Mouse (Mus musculus) erythroblast, embryonic 14.5 days (primary cell): ENCODE data around the gene Exoc4. TPM values are rescaled to one million over a fixed set of nuclear protein-coding genes. Genes with fewer than 3 reads are reported as not detected.

Experiments used
- H3K27me3 ChIP-seq: 2 replicates; pipeline ENCODE4 v1.6.1; 2012; ENCODE audit warnings: inconsistent platforms; ENCODE audit not compliant: control insufficient read depth
- H3K36me3 ChIP-seq: 2 replicates; pipeline ENCODE4 v1.6.1; 2012; ENCODE audit warnings: mild to moderate bottlenecking, inconsistent platforms; ENCODE audit not compliant: control insufficient read depth
- H3K4me1 ChIP-seq: 2 replicates; pipeline ENCODE4 v1.6.1; 2012; ENCODE audit warnings: inconsistent platforms; ENCODE audit not compliant: control insufficient read depth
- H3K4me3 ChIP-seq: replicated peaks from 2 replicates; pipeline ENCODE3; 2012; ENCODE audit warnings: moderate library complexity, mild to moderate bottlenecking, inconsistent platforms
- H3K9me3 ChIP-seq: 2 replicates; pipeline ENCODE4 v1.6.1; 2012; ENCODE audit warnings: low read length, inconsistent platforms, mixed read lengths; ENCODE audit not compliant: control insufficient read depth
- GATA1 ChIP-seq: IDR thresholded peaks from 2 replicates; pipeline ENCODE4 v1.6.1; 2012; ENCODE audit warnings: low read length, inconsistent platforms, mixed read lengths
- TAL1 ChIP-seq: IDR thresholded peaks from 3 replicates; pipeline ENCODE4 v1.6.1; 2012; ENCODE audit warnings: low read length, inconsistent platforms, mixed read lengths
- polyA plus RNA-seq: library from polyadenylated mRNA; stranded (reverse); fragments of >175 nt; gene quantifications from 2 replicates; pipeline ENCODE4 v1.2.3, GENCODE M21; 2012

Exoc4 gene
- polyA plus RNA-seq, 1 experiment: 0.65 TPM

DNA sequence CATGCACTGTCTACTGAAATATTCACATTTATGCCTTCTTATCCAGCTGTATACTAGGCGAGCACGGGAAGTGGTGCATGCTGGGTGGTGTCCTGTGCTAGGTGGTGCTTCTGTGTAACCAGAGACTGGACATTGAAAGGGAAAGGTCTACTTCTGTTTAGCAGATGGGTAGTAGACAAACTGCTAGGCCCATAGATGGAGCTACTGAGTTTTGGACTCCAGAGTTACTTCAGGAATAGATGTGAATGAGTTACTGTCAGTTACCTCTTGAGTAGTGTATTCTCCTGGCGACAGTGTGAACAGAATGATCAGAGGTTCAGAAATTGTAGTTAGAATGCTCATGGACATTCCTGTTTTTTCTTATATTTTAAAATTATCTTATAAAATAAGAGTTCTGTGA is 48.7 kb downstream of the Exoc4 start:
- TF ChIP-seq GATA1 (no peak), TAL1 (no peak)

DNA sequence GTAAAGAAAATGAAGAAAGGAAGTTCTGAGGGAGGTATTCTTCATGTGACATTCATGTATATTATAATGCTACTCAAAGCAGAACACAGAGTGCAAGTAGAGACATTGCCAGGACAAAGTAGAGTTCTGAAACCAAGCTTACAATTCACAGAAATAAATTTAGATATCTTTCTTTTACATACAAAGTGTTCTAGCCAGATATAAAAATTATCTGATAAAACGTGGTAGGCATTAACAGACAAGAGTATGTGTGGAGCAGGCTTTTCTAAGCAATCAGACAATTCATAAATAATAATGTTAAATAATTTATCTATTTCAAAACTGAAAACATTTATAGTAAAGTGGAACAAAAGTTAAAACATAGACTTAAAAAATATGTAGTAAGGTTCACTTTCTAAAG is 49.9 kb downstream of the Exoc4 start:
- H3K9me3 ChIP-seq: no peaks in the 10 kb centered on the region
- peaks cover 31% of the 10 kb centered on the region for H3K36me3 ChIP-seq
- peaks cover 22% of the 10 kb centered on the region for H3K4me1 ChIP-seq
- H3K4me3 ChIP-seq: no peak overlapping the region
- H3K27me3 ChIP-seq: no peaks in the 10 kb centered on the region
- TF ChIP-seq TAL1 (no peak), GATA1 (no peak)

More for the DNA sequence above, 48.7 kb downstream of the Exoc4 start:
- Histone ChIP-seq H3K36me3 (peaks cover 21% of the 10 kb centered on the region), H3K4me3 (no peak overlapping the region), H3K27me3 (no peaks in the 10 kb centered on the region), H3K9me3 (no peaks in the 10 kb centered on the region), H3K4me1 (peaks cover 22% of the 10 kb centered on the region)

DNA sequence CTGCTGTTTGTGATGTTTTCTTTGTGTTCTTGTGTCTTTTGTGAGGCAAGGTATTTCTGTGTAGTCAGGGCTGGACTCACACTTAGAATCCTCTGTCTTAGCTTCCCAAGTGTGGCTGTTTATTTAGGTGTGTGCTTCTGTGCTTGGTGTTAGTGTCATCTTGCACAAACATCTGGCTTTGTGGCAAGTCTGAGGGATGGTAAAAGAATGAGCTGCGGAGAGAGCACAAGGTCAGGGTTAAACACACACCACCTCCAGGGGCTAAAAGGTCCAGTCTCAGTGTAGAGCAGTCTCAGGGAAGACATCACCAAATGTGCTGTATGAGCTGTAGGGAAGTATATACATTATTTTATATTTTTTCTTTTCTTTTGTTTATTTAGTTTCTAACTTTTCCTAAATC is 57.1 kb downstream of the Exoc4 start:
- H3K4me1 ChIP-seq: no peaks in the 10 kb centered on the region
- H3K9me3 ChIP-seq: no peaks in the 10 kb centered on the region
- H3K27me3 ChIP-seq: no peaks in the 10 kb centered on the region
- H3K36me3 ChIP-seq: peaks cover 33% of the 10 kb centered on the region
- no peak for TF ChIP-seq GATA1
- TF ChIP-seq TAL1: no peak
- no peak overlapping the region for H3K4me3 ChIP-seq

DNA sequence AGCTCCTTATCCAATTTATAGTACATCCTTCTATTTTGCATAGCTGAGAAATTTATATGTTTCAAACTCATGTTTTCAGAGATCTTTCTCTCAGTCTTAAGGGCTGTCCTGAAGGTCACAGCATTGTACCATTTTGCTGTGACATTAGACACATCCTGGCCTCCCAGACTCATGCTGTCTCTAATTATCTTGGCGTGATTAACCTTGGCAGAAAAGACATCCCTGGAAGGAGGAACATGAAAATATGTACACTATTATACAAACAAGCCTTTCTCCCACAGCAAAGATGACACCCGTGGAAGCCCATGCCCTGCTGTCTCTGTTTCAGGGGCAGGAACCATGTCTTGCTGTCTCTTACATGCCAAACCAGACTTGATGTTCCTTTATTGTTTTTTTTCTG is 59.8 kb downstream of the Exoc4 start:
- Histone ChIP-seq H3K4me3 (no peak overlapping the region), H3K27me3 (no peaks in the 10 kb centered on the region), H3K36me3 (peaks cover 19% of the 10 kb centered on the region), H3K4me1 (no peaks in the 10 kb centered on the region), H3K9me3 (no peaks in the 10 kb centered on the region)
- no peak for TF ChIP-seq TAL1
- TF ChIP-seq GATA1: no peak

DNA sequence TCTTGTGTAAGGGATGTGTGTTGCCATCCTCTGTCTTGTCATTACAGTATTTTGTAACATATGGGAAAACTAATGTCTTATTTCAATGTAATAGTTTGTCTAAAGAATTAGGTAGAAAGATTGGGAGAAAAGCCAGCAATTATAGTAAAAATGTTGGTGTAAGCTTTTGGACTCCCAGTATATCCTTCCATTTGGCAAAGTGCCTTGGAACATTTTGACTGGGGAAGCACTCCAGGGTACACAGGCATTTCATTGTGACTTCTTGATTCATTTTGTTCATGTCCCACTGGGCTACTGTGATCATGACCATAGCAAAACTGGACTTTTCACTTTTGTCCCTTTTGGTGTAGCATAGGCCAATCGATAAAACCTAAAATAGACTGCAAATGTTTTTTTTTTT is 61.6 kb downstream of the Exoc4 start:
- Histone ChIP-seq H3K4me1 (no peaks in the 10 kb centered on the region), H3K9me3 (no peaks in the 10 kb centered on the region), H3K27me3 (no peaks in the 10 kb centered on the region), H3K36me3 (peaks cover 22% of the 10 kb centered on the region), H3K4me3 (no peak overlapping the region)
- no peak for TF ChIP-seq GATA1
- TF ChIP-seq TAL1: no peak

DNA sequence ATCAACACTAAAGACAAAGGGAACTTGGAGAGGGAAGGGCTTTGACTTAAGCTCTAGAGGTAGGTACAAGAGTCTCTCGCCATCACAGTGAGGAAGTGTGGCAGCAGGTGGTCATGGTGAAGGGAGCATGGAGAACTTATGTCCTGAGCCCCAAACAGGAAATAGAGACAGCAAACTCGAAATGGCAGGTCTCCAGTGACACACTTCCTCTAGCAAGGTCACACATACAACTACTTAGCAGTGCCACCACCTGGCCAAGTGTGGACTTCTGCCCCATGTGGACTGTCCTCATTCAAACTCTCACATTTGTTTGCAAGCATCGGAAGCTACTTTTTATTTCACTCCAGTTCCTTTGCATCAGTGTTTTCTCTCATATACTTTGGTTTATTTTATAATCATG is 74.0 kb downstream of the Exoc4 start:
- H3K27me3 ChIP-seq: no peaks in the 10 kb centered on the region
- no peaks in the 10 kb centered on the region for H3K4me1 ChIP-seq
- no peak overlapping the region for H3K4me3 ChIP-seq
- TF ChIP-seq GATA1 (no peak), TAL1 (no peak)
- no peaks in the 10 kb centered on the region for H3K9me3 ChIP-seq
- peaks cover 3% of the 10 kb centered on the region for H3K36me3 ChIP-seq

DNA sequence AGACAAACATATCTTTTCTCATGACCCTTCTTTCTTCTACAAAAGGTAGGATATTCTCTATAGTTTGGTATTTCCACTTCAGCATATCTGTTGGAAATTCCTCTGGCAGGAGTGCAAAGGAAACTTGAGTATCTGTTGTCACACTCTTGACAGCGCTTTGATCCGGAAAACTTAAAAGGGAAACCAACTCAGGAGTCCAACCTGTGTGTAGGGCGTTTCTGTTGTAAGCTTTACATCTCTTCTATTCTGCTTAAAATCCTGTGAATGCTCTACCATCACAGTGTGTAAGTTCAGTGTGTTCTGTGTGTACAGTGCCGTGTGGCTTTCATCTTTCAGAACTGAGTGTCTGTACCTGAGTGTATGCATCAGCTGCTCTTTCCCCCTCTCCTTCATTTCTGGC is 74.5 kb downstream of the Exoc4 start:
- peaks cover 3% of the 10 kb centered on the region for H3K36me3 ChIP-seq
- TF ChIP-seq TAL1 (no peak), GATA1 (no peak)
- no peaks in the 10 kb centered on the region for H3K4me1 ChIP-seq
- H3K9me3 ChIP-seq: no peaks in the 10 kb centered on the region
- H3K27me3 ChIP-seq: no peaks in the 10 kb centered on the region
- no peak overlapping the region for H3K4me3 ChIP-seq

DNA sequence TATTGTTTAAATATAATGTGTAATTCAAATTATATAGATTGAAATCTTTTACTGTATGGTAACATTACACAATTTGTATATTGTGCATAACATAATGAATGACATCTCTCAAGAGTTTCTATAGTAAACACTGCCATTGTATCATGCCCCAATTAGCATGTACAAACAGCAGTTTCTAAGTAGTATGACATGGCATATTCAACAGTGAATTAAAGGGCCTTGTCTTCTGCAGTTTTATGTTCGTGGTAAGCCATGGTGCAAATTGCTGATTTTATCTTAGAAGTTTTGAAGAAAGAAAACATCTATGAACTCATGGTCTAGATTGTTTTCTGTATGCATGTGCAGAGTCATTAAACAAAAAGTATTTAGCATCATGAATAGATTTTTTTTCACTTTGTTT is 79.4 kb downstream of the Exoc4 start:
- Histone ChIP-seq H3K36me3 (peaks cover 7% of the 10 kb centered on the region), H3K27me3 (no peaks in the 10 kb centered on the region), H3K4me1 (no peaks in the 10 kb centered on the region), H3K4me3 (no peak overlapping the region), H3K9me3 (no peaks in the 10 kb centered on the region)
- TF ChIP-seq TAL1 (no peak), GATA1 (no peak)

DNA sequence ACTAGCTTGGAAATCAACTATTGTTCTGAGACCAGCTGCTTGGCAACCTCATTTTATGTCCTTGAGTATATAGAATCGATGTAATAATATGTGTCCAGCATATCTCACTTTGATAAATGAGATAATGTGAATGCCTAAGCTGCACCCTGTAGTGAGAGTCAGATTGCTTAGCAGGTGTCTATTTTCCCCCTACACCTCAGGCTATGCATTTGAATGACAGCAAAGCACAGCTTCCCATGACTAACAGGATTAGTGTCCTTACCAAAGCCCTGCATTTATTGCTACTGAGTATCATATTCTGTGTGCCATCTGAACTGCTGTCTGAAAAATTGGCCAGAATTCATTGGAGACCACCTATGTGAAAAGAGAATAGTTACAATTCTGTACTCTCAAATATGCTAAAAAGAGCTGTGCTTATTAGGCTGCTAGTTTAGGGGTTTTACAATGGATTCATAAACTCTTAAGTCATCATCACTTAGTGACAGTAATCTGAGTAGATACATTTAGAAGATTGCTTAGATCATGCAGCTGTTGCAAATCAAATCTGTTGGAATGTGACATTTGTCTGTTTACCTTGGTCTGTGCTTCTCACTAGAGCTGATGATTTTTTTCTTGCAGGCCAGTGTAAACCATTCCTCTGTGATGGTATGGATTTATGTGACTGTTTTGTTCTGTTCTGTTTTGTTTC is 98.3 kb downstream of the Exoc4 start:
- Histone ChIP-seq H3K36me3 (peaks cover 3% of the 10 kb centered on the region), H3K9me3 (no peaks in the 10 kb centered on the region), H3K4me1 (no peaks in the 10 kb centered on the region), H3K27me3 (no peaks in the 10 kb centered on the region), H3K4me3 (no peak overlapping the region)
- TF ChIP-seq GATA1 (no peak), TAL1 (no peak)

DNA sequence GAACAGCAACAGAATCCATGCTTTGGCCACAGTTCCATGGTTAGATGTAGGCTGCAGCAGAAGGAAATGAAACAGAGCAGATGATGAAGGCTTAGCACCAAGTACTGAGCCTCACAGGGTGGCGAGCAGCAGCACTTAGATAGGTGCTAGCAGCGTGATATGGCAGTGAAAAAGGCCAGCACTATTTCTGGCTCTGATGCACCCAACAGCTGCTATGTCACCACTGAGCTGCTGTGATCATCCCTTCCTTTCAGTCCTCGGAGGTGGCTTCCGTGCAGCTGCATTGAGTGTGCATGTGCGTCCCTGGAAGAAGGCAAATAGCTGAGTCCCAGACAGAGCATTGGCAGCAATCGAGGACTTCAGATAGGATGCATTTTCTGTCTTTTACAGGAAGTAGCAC is 112.7 kb downstream of the Exoc4 start:
- H3K9me3 ChIP-seq: no peaks in the 10 kb centered on the region
- H3K36me3 ChIP-seq: no peaks in the 10 kb centered on the region; the same call in none of the 2 replicates
- TF ChIP-seq TAL1 (no peak), GATA1 (no peak)
- H3K27me3 ChIP-seq: no peaks in the 10 kb centered on the region
- H3K4me3 ChIP-seq: no peak overlapping the region
- H3K4me1 ChIP-seq: no peaks in the 10 kb centered on the region
